Mouse (Mus musculus) myocyte (in vitro differentiated cells): ENCODE data around the gene Mitf. TPM values are rescaled to one million over a fixed set of nuclear protein-coding genes. Genes with fewer than 3 reads are reported as not detected.

Experiments
- H3K27me3 ChIP-seq: one replicate; pipeline ENCODE4 v1.6.1; 2011; ENCODE audit not compliant: control insufficient read depth, insufficient read depth, insufficient read length
- H3K36me3 ChIP-seq: one replicate; pipeline ENCODE4 v1.6.1; 2011; ENCODE audit not compliant: control insufficient read depth, insufficient read depth
- H3K4me2 ChIP-seq: one replicate; pipeline ENCODE4 v1.6.1; 2011; ENCODE audit warnings: low read depth, control low read depth
- H3K4me3 ChIP-seq: one replicate; pipeline ENCODE4 v1.5.1; 2011; ENCODE audit warnings: mild to moderate bottlenecking, control low read depth, moderate library complexity
- H3K79me2 ChIP-seq: one replicate; pipeline ENCODE4 v1.6.1; 2011; ENCODE audit not compliant: control insufficient read depth, insufficient read depth
- H3ac ChIP-seq: one replicate; pipeline ENCODE4 v1.6.1; 2011; ENCODE audit not compliant: control insufficient read depth, insufficient read length
- CEBPB ChIP-seq: IDR thresholded peaks from 2 replicates; pipeline ENCODE4 v1.6.1; 2011; ENCODE audit warnings: mild to moderate bottlenecking, moderate library complexity; ENCODE audit not compliant: poor library complexity, insufficient read depth, severe bottlenecking
- E2F4 ChIP-seq: IDR thresholded peaks from one replicate; pipeline ENCODE4 v1.6.1; 2011; ENCODE audit warnings: mild to moderate bottlenecking, control low read depth, moderate library complexity; ENCODE audit not compliant: insufficient read depth
- MAX ChIP-seq: IDR thresholded peaks from one replicate; pipeline ENCODE4 v1.6.1; 2011; ENCODE audit warnings: low read depth, mild to moderate bottlenecking, control low read depth
- MYOD1 ChIP-seq, 3 experiments: IDR thresholded peaks; one replicate each; pipeline ENCODE4 v1.6.1; 2011; ENCODE audit warnings: control low read depth in 2 of 3, low read depth in 2 of 3, mild to moderate bottlenecking in 2 of 3, moderate library complexity in 1 of 3; ENCODE audit not compliant: insufficient read length in 2 of 3, control insufficient read depth in 1 of 3
- MYOG ChIP-seq, 3 experiments: IDR thresholded peaks; one replicate each; pipeline ENCODE4 v1.6.1; 2011; ENCODE audit warnings: control low read depth in 2 of 3, low read depth in 2 of 3, mild to moderate bottlenecking in 2 of 3; ENCODE audit not compliant: insufficient read length in 2 of 3, control insufficient read depth in 1 of 3, insufficient read depth in 1 of 3
- POLR2A ChIP-seq: IDR thresholded peaks from one replicate; pipeline ENCODE4 v1.6.1; 2011; ENCODE audit warnings: low read depth, mild to moderate bottlenecking, control low read depth, moderate library complexity; ENCODE audit not compliant: insufficient read length
- POLR2AphosphoS2 ChIP-seq: IDR thresholded peaks from one replicate; pipeline ENCODE4 v1.6.1; 2011; ENCODE audit warnings: low read depth, control low read depth; ENCODE audit not compliant: insufficient read length
- REST ChIP-seq: IDR thresholded peaks from one replicate; pipeline ENCODE4 v1.6.1; 2011; ENCODE audit warnings: mild to moderate bottlenecking, control low read depth, moderate library complexity; ENCODE audit not compliant: insufficient read depth, insufficient read length
- SRF ChIP-seq: IDR thresholded peaks from one replicate; pipeline ENCODE4 v1.6.1; 2011; ENCODE audit warnings: low read depth; ENCODE audit not compliant: control insufficient read depth, insufficient read length
- TCF12 ChIP-seq: IDR thresholded peaks from one replicate; pipeline ENCODE4 v1.6.1; 2011; ENCODE audit warnings: mild to moderate bottlenecking, control low read depth; ENCODE audit not compliant: poor library complexity, insufficient read depth, severe bottlenecking
- TCF3 ChIP-seq: IDR thresholded peaks from one replicate; pipeline ENCODE4 v1.6.1; 2011; ENCODE audit warnings: low read depth, control low read depth; ENCODE audit not compliant: insufficient read length
- USF1 ChIP-seq: IDR thresholded peaks from one replicate; pipeline ENCODE4 v1.6.1; 2011; ENCODE audit warnings: low read depth, mild to moderate bottlenecking, control low read depth, moderate library complexity
- polyA plus RNA-seq: library from polyadenylated mRNA; unstranded; fragments of >200 nt; fragmentation: generic; extraction: Trizol; gene quantifications from one replicate; pipeline ENCODE4 v1.2.1, GENCODE M21; 2012; ENCODE audit warnings: missing spikeins

Gene Mitf
- polyA plus RNA-seq, 1 experiment = 2.4 TPM

DNA sequence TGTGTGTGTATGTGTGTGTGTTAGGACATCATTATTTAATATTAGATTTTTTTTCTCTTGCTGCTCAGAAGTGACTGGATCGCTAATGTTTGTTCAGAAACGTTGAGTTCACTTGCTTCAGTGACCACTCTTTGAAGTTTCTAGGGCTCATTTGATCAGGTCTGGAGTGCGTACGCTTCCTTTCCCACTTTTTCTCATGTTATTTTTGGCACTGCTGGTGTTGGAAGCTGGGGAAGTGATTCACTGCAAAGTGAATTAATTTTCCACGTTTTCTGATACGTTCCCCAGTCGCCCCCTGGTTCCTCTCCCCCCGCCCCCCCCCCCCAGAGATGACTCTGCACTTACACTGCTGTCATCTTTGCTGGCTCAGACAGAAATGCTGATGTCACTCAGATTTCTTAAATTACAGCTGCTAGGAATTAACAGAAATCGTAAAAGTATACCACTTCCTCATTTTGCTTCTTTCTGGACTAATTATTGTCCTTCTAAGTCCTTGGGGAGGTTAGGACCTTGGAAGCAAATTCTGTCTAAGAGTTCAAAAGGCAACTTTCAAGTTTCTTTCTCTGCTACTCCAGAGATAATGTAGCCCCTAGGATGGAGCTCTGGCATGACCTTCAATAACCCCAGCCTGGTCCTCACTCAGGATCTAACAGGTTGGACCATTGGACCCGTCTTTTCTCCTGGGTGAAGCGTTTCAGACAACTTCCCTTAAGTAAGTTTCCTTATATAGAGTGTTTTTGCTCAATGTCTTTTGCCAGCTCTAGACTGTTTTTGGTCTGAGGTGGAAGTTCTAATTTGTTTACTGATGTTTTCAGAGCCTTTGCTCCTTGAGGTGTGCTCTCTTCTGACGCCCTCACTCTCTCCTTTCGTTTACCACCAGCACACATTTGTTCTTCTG lies 22.2 kb downstream of the Mitf start:
- Histone ChIP-seq H3K79me2 (no peaks in the 10 kb centered on the region), H3K4me2 (peak overlapping the region; percentile 49), H3K36me3 (no peaks in the 10 kb centered on the region), H3K27me3 (no peaks in the 10 kb centered on the region), H3K4me3 (no peak overlapping the region), H3ac (no peak overlapping the region)
- TF ChIP-seq MYOD1 (IDR thresholded peaks at IDR 0.05; ENCODE audit: control insufficient read depth in 1 of 3, insufficient read length in 2 of 3, low read depth in 2 of 3) (no peak), POLR2A (no peak), TCF3 (no peak), CEBPB (no peak), MAX (no peak), REST (no peak), TCF12 (no peak), SRF (no peak), E2F4 (no peak), USF1 (no peak), POLR2AphosphoS2 (no peak)

DNA sequence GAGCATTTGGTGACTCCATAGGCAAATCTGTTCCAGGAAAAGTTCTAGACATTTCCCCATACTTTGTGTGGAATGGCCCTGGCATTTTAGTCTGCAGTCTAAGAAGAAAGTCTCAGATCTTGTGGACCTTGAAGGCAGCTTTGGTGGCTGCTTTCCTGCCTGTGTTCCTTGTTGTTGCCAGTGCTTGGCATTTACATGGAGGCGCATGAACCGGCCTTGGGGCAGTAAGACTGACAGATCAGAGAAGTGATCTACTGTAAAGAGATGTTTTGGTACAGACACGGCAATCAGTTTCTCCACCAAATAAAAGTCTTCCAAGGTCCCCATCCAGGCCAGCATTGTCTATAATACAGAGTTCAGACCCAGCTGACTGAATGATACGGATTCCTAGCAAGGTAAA lies 25.6 kb downstream of the Mitf start:
- TF ChIP-seq CEBPB (no peak), TCF12 (no peak), POLR2A (no peak), E2F4 (no peak), SRF (no peak), POLR2AphosphoS2 (no peak)
- no peaks in the 10 kb centered on the region for H3K27me3 ChIP-seq
- H3K4me3 ChIP-seq = no peak overlapping the region
- H3K36me3 ChIP-seq = no peaks in the 10 kb centered on the region
- H3K4me2 ChIP-seq = no peak overlapping the region
- H3ac ChIP-seq = no peak overlapping the region
- H3K79me2 ChIP-seq = no peaks in the 10 kb centered on the region

DNA sequence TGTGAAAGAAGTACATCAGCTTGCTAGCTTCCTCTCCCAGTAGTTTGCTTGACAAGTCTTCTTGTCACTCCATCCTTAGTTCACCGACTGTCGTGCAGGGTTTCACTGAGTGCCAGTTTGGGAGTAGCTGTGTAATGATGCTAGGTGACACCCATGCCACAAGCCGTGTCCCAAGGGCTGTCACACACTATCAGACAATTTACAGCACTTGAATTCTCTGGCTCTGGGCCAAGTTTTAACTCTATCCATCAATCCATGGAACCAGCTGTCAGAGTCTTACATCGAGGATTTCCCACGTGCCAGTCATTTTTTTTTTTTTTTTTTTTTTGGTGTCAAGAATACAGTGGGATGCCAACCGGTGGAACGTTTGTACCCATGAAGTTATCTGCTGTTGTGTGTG lies 29.3 kb downstream of the Mitf start:
- H3ac ChIP-seq = no peak overlapping the region
- H3K4me3 ChIP-seq = no peak overlapping the region
- H3K27me3 ChIP-seq = no peaks in the 10 kb centered on the region
- H3K79me2 ChIP-seq = no peaks in the 10 kb centered on the region
- TF ChIP-seq CEBPB = no peak
- TF ChIP-seq E2F4 = no peak
- no peak for TF ChIP-seq MYOG (IDR thresholded peaks at IDR 0.05; ENCODE audit: control insufficient read depth in 1 of 3, insufficient read depth in 1 of 3, insufficient read length in 2 of 3, low read depth in 2 of 3)
- TF ChIP-seq REST = no peak
- no peak for TF ChIP-seq TCF3
- no peak for TF ChIP-seq MAX
- TF ChIP-seq TCF12 = no peak
- TF ChIP-seq POLR2AphosphoS2 = no peak
- TF ChIP-seq USF1 = no peak
- TF ChIP-seq POLR2A = no peak
- TF ChIP-seq MYOD1 (IDR thresholded peaks at IDR 0.05; ENCODE audit: control insufficient read depth in 1 of 3, insufficient read length in 2 of 3, low read depth in 2 of 3) = no peak
- TF ChIP-seq SRF = no peak
- no peak overlapping the region for H3K4me2 ChIP-seq
- no peaks in the 10 kb centered on the region for H3K36me3 ChIP-seq

DNA sequence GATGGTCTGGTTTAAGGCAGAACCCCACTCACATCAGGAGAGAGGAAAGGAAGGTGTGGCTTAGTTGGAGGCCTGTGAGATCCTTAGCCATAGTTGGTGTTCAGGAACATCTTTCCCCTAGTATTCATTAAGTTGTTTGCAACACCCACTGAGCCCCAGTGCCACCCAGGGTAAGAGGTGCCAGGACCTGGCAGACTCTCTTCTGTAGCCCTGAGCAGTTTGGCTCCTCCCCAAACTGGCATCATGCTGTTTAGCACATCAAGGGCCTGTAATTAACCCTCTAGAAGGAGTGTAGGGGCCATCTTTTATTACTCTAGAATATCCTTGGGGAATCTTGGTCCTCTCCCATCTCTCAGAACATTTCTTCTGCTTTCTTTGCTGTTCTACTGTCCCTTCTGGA lies 30.9 kb downstream of the Mitf start:
- Histone ChIP-seq H3K27me3 (no peaks in the 10 kb centered on the region), H3K79me2 (no peaks in the 10 kb centered on the region), H3K36me3 (no peaks in the 10 kb centered on the region), H3ac (no peak overlapping the region), H3K4me2 (no peak overlapping the region), H3K4me3 (no peak overlapping the region)
- no peak for TF ChIP-seq MAX
- no peak for TF ChIP-seq MYOG (IDR thresholded peaks at IDR 0.05; ENCODE audit: control insufficient read depth in 1 of 3, insufficient read depth in 1 of 3, insufficient read length in 2 of 3, low read depth in 2 of 3)
- TF ChIP-seq SRF = no peak
- TF ChIP-seq MYOD1 (IDR thresholded peaks at IDR 0.05; ENCODE audit: control insufficient read depth in 1 of 3, insufficient read length in 2 of 3, low read depth in 2 of 3) = no peak

DNA sequence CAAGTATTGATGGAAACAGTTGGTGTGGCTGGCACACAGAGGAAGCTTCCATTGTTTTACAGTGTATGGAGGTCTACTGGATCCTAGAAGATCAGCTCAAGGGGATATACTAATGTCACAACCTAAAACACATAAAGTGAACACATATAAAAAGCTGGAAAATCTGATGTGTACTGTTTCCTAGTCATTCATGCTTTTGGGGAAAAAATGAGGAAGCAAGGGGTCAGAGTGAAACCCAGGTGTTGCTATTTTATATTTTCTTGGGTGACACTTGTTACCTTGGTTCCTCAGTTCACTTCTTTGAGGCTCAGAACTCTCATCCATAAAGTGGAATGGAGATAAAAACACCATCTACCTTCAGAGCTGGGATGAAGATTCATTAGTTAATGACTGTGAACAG lies 32.7 kb downstream of the Mitf start:
- H3K4me2 ChIP-seq = no peak overlapping the region
- no peak overlapping the region for H3K4me3 ChIP-seq
- no peaks in the 10 kb centered on the region for H3K27me3 ChIP-seq
- H3ac ChIP-seq = no peak overlapping the region
- H3K79me2 ChIP-seq = no peaks in the 10 kb centered on the region
- no peaks in the 10 kb centered on the region for H3K36me3 ChIP-seq
- TF ChIP-seq POLR2AphosphoS2 (no peak), MAX (no peak), TCF12 (no peak), POLR2A (no peak), MYOD1 (IDR thresholded peaks at IDR 0.05; ENCODE audit: control insufficient read depth in 1 of 3, insufficient read length in 2 of 3, low read depth in 2 of 3) (no peak), CEBPB (no peak), E2F4 (no peak), TCF3 (no peak), REST (no peak), MYOG (IDR thresholded peaks at IDR 0.05; ENCODE audit: control insufficient read depth in 1 of 3, insufficient read depth in 1 of 3, insufficient read length in 2 of 3, low read depth in 2 of 3) (no peak), SRF (no peak), USF1 (no peak)
